Mouse (Mus musculus): ENCODE measurements around the gene Fam177a. TPM values are rescaled to one million over a fixed set of nuclear protein-coding genes. Genes with fewer than 3 reads are reported as not detected.
"Not testable (repeated sequence)": the region's sequence is repeated elsewhere in the genome, so short reads cannot be mapped to it uniquely, and the experiment has no call there.

Fam177a gene
- polyA plus RNA-seq, 1 experiment from 2014 or later = 28.4 TPM

DNA sequence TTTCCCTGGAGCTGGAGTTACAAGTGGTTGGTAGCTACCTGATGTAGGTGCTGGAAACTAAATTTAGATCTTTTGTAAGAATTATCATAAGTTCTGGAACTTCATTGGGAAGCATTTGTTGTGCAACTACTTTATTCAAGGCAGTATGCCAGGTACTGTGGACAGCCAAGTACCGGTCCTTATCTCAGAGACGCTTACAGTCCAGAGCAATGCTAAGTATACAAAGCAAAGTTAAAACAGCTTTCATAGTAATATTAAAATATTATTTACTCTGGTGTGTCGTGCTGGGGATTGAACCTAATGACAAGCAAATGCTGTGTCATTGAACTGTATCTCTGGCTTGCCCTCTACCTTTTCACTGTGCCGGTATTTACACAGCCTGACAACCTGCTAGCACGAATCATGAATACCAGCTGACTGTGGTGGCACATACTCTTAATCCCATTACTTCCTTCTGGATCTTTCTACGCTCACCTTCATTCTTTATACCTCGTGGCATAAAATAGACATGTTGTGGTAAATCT is 42.8 kb downstream of the Fam177a start:
- no CpG with 5 or more reads among the region's 7 CpGs for whole genome bisulfite sequencing
- H3K9ac ChIP-seq; H3K27ac ChIP-seq; H3K4me2 ChIP-seq; H3K36me3 ChIP-seq; ATAC-seq (ENCODE audit: insufficient read depth, low FRiP score, low read depth); H3K9me3 ChIP-seq; H3K27me3 ChIP-seq (replicated peaks); H3K4me1 ChIP-seq; H3K4me3 ChIP-seq (replicated peaks): not testable (repeated sequence)

DNA sequence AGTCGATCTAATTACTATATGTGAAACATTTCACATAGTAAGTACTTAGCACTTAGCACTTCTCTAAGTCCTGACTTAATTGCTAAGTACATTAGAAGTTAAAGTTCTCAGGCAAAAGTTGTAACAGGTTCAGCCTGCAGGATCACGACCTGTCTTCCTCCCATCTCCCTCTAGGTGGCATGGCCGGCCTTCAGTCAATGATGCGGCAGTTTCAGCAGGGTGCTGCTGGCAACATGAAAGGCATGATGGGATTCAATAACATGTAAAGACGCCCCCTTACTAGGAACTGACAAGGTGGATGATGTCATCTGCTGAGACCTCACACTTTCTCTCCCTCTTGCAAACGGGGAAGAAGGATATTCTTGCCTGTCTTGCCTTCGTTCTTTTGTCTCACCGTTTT is 63.4 kb downstream of the Fam177a start:
- not testable (repeated sequence) for H3K4me3 ChIP-seq (replicated peaks); H3K9ac ChIP-seq; H3K4me2 ChIP-seq; H3K36me3 ChIP-seq; ATAC-seq (ENCODE audit: insufficient read depth, low FRiP score, low read depth); H3K4me1 ChIP-seq; H3K9me3 ChIP-seq; H3K27ac ChIP-seq; H3K27me3 ChIP-seq (replicated peaks)
- no CpG with 5 or more reads among the region's 8 CpGs for WGBS

DNA sequence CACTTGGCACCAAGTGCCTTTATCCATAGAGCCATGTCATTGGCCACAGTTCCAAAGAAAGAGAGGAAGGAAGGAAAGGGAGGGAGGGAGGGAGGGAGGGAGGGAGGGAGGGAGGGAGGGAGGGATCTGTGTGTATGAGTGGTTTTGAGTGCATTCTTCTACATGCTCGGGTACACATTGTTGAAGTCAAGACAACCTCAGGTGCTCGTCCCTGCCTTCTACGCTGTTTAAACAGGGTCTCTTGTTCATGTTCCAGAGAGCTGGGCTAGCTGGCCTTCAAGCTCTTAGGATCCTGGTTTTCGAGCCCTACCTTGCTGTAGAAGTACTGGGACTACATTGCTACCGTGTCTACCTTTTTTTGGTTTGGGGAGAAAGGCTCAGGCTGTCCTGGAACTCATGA is 64.9 kb downstream of the Fam177a start:
- H3K27me3 ChIP-seq (replicated peaks); H3K36me3 ChIP-seq; H3K4me1 ChIP-seq; H3K4me2 ChIP-seq; H3K9me3 ChIP-seq; H3K27ac ChIP-seq; H3K9ac ChIP-seq; H3K4me3 ChIP-seq (replicated peaks); ATAC-seq (ENCODE audit: insufficient read depth, low FRiP score, low read depth): not testable (repeated sequence)
- WGBS = no CpG with 5 or more reads among the region's 5 CpGs

Other genes with a start within 250 kb of the Fam177a start
- not detected in 2 replicates for gene Gm20403, start 137.9 kb upstream of the Fam177a start, polyA plus RNA-seq (2015; fragmentation: Nextera tagmentation; extraction: Ambion mirVana)
- 21.5 and 23.4 TPM in 2 replicates for gene Baz1a, start 110.1 kb upstream of the Fam177a start, polyA plus RNA-seq (2015; fragmentation: Nextera tagmentation; extraction: Ambion mirVana)
- gene 2700097O09Rik, start 44.4 kb upstream of the Fam177a start, polyA plus RNA-seq (2015; fragmentation: Nextera tagmentation; extraction: Ambion mirVana) = 32.2 and 33.3 TPM in 2 replicates
- 168 and 186 TPM in 2 replicates for gene Srp54a, start 44.2 kb upstream of the Fam177a start, polyA plus RNA-seq (2015; fragmentation: Nextera tagmentation; extraction: Ambion mirVana)
- 62.7 and 69.3 TPM in 2 replicates for gene Srp54b, start 30.6 kb downstream of the Fam177a start, polyA plus RNA-seq (2015; fragmentation: Nextera tagmentation; extraction: Ambion mirVana)
- gene 1700047I17Rik2, start 75.1 kb downstream of the Fam177a start, polyA plus RNA-seq (2015; fragmentation: Nextera tagmentation; extraction: Ambion mirVana) = 3.1 TPM in 1 of 2 replicates, not detected in the other
- 73.1 and 83.6 TPM in 2 replicates for gene Srp54c, start 105.7 kb downstream of the Fam177a start, polyA plus RNA-seq (2015; fragmentation: Nextera tagmentation; extraction: Ambion mirVana)
- 22.2 and 23.1 TPM in 2 replicates for gene 1110008L16Rik, start 175.1 kb downstream of the Fam177a start, polyA plus RNA-seq (2015; fragmentation: Nextera tagmentation; extraction: Ambion mirVana)
- 9.5 and 11.6 TPM in 2 replicates for gene Ppp2r3c, start 178.5 kb downstream of the Fam177a start, polyA plus RNA-seq (2015; fragmentation: Nextera tagmentation; extraction: Ambion mirVana)